Mouse (Mus musculus): ENCODE measurements at regions not wholly inside any gene's neighbourhood (a gene's known extent, or its start where the extent isn't known, plus 50 kb on each side); places are given as distances from the start of the nearest gene placed in this dataset.

DNA sequence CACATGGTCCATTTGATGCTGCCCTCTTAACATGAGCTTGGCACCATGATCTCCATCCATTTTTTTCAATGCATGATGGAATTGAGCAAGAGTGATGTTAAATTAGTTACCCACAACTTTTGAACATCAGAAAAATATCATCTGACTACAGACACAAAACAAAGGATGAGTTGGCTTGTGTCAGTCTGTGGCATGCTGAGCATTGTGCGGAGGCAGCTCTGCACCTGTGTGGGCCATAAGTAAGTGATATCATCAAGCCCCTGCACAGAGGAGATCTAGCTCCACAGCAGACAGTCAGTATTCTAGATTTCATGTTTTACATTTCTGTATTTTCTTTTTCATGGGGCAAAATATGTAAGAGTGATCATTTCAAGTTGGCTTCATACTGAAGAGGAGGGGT lies 962.8 kb downstream of the Slc4a3 start:
- TF ChIP-seq EP300 (IDR thresholded peaks at IDR 0.05; ENCODE audit: low read depth) (no peak), CTCF (IDR thresholded peaks at IDR 0.05; ENCODE audit: low read depth) (no peak)

Measured in liver, postnatal 0 days (tissue).